Mouse (Mus musculus) A20 (cell line): Measurements from ENCODE around the gene Yod1.

ENCODE experiments used
- DNase-seq: peaks from one replicate; pipeline ENCODE4 v3.0.0-alpha.2; 2011; ENCODE audit warnings: low read depth, low spot score

The Yod1 gene

DNA sequence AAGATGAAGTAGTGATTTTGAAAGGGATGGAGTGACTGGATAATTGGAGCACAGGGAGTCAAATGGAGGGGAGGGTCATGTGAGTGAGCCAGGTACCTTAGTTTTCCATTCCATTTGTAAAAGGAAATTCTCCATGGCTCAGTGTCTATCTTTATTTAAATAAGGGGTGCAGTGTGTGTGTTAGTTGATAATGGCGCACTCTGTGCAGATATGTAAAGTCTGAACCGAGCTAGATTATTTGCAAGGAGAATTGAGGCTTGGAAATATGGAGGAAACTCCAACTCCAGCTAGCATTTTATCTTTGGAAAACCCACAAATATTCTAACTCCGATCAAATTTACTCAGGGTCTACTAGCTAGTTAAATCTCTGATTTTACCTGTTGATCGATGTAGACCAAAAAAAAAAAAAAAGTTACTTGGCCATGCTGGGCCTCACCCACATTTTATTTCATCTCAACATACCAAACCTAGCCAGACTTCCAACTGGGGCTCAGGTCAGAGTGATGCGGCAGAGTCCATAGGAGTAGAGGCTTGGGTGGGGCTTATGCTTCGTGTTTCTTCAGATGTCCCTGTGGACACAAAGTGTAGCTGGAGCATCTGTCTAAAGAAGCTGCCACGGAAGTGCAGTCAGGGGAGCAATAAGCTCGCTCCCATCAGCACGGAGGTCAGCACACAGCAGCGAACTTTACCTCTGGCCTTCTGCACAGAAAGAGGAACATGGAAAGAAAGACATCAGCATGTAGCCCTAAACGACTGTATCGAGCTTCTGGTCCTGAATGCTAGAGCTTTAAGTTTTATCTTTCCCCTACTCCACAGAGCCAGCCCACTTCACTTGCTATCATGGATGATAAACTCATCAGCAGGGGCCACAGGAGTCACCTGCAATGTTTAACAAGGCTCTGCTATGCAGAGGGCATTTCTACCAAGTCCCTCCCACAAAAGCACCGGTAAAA, 15.9 kb downstream of the Yod1 start:
- no peak for DNase-seq

GRCm38 (mm10) chr1:130733671-130734070, 16.5 kb downstream of the Yod1 start:
- DNase-seq = no peak

DNA sequence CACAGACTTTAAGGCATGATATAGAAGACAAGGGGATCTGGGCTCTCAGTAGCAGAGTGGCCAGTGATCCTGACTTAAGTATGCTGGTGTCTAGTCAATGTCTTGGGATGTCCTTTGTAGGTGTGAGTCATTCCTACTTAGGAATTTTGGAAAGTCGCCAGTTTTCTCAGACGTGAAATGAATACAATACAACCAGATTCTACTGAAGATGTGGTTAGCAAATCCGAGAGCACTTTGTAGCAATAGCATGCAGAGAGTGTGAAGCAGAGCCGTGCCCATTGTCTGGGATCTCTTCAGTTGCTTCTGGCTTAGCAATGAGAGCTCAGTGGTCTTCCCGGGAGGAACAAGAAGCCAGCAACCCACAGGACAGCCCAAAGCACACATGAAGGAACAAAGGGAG, 17.3 kb downstream of the Yod1 start:
- no peak for DNase-seq

GRCm38 (mm10) chr1:130734852-130735251, 17.7 kb downstream of the Yod1 start:
- no peak for DNase-seq

DNA sequence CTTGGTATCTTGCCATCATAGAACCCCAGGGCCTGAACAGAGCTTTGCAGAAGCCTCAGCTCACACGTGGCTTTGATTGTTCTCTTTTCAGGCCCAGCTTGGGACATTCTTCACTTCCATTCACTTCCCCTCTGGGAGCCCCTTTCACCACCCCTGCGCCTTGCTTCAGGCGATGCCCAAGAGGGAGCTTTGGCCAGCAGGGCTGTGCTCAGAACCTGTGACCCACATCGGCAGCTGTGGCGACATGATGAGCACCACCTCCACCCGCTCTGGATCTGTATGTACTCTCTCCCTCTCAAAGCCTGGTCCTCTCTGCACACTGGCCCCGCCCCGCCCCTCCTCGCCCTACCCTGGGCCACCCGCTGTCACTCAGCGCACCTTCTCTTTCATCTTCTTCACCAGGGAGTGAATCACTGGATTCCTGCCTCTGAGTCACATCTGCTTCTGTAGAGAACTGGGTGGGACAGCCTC, 20.3 kb downstream of the Yod1 start:
- no peak for DNase-seq

- no peak for DNase-seq
Observed at GRCm38 (mm10) chr1:130737916-130738315, 20.8 kb downstream of the Yod1 start.

DNA sequence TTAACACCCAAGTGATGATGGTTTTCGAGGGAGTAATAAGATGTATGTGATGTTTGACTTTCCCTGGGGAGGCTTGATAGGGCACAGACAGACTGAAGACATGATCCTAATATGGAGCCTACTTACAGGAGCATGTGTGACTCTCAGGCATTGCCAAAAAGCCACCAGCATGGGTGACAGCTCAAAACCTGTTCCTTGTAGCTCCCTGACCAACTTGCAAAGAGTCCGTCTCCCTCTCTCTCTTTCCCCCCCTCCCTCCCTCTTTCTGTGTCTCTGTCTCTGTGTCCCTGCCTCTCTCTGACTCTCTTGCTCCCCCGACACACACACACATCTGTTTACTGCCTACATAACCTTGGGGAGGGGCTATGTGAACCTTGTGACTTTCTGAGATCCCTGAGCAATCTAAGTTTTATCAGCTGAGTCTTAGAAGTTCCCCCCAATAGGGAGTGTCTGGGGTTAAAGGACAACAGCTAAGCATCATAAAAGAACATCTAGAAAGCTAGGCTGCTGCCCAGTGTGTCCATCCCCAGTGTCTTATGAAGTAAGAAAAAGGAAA, 21.5 kb downstream of the Yod1 start:
- no peak for DNase-seq

DNA sequence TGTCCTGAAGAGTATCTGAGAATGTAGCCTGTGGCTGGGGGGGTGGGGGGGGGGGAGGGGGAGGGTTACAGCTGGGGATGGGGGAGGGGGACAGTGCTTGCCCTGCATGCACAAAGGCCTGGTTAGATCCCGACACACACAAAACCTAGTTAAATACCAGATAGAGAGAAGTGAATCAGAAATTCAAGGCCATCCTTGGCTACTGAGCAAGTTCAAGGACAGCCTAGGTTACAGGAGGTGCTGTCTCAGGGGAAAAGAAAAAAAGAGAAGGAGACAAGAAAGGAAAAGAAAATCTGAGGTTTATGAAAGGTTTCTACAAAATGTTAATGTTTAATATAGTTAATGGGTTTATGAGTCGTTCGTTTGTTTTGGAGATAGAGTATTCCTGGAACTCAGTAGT, 22.5 kb downstream of the Yod1 start:
- DNase-seq = no peak

DNA sequence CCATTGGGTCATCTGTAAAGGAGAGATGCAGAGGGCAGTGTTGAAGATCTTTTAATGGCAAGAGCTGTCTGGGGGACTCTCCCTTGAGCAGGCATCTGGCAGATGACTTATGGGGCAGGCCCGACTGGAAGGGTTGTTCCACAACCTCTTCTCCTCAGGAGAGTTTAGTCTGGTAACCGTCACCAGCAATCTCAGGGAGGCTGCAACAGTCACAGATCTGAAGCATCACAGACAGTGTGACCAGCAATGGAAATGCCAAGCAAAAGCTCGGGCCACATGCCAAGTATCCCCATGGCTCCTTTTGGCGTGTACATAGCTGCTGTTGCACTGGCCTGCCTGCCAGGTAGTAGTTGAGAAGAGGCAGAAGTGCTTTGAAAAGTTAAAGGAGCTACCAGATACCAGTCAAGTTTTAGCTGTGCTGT, 23.1 kb downstream of the Yod1 start:
- peak; percentile 19 for DNase-seq

- DNase-seq = no peak
Observed at GRCm38 (mm10) chr1:130740781-130741720, 23.9 kb downstream of the Yod1 start.

GRCm38 (mm10) chr1:130742201-130742600, 25.1 kb downstream of the Yod1 start:
- DNase-seq = no peak

- no peak for DNase-seq
Observed at GRCm38 (mm10) chr1:130743775-130744174, 26.6 kb downstream of the Yod1 start.

GRCm38 (mm10) chr1:130744217-130744616, 27.1 kb downstream of the Yod1 start:
- DNase-seq = no peak

DNA sequence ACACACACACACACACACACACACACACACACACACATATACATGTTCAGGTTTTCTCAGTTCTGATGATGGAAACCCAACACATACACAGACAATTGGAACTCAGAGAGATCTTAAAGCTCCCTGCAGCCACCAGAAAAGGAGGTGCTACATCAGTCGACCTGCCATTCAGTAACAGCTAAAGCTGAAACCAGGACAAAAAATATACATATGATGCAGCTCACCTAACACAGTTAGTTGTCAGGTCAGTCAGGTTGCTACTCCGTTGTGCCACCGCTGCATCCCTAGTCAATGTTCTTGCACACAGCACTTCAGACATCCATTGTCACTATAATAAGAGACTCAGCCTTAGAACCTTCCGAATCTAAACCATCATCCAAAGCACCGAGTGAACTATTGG, 27.8 kb downstream of the Yod1 start:
- no peak for DNase-seq

- no peak for DNase-seq
Observed at GRCm38 (mm10) chr1:130745591-130745990, 28.5 kb downstream of the Yod1 start.

DNA sequence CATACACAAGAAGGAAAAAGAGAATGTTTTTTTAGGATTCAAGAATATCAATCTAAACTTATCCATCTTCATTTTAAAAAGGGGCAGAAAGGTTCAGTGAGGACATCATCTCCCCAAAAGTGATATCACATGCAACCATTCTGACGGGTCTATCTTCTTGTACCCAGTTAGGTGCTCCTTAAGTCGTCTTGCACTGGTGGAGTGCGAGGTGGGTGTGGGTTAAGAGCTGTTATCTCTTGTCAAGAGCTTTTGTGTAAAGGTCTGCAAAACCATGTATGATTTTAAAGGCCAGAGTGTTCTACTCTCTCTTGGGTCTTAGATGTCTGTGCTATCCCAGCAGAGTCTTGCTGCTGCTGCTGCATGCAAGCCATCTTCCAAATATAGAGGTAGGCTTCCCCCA, 29.7 kb downstream of the Yod1 start:
- no peak for DNase-seq

GRCm38 (mm10) chr1:130759689-130760088, 42.6 kb downstream of the Yod1 start:
- no peak for DNase-seq

- DNase-seq = no peak
Observed at GRCm38 (mm10) chr1:130761597-130761996, 44.5 kb downstream of the Yod1 start.

- no peak for DNase-seq
Observed at GRCm38 (mm10) chr1:130762045-130762760, 45.1 kb downstream of the Yod1 start.

DNA sequence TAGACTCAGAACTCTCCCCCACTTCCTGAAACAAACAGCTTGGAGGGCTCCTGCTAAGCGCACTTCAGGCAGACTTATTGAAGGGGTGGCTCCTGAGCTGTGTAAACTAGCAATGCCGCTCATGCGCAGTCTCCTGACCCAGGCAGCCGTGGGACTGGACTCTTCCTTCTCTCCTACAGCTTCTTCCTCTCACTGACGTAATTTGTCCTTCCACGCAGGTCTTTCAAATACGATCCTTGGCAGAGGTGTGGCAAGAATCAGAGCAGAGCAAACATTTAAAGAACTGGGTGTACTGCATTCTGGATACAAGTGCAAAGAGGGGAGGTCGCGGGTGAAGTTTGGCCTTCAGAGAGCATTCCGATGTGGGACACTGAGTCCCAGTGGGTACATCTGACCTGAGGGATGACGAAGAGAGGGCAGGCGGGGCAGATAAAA, 46.9 kb downstream of the Yod1 start:
- DNase-seq = no peak

DNA sequence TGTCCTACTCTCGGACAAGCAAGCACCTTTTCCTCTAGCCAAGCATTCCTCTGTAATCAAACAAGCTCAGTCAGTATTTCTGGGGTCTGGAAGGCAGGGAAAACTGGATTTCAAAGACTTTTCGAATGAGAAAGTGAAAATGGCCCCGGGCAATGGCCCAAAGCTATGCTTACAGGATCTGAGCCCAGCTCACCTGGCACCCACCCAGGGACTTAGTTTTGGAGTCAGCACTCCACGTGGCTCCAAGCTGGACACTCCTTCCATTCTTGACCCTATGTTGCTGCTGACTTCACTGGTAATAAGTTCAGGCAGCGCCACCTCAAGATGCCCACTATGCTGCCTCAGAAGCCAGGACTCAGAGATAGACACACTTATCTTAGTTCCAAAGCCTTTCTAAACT, 49.9 kb downstream of the Yod1 start:
- DNase-seq = no peak
